Mouse (Mus musculus): ENCODE measurements around the gene 5730455P16Rik.

DNA sequence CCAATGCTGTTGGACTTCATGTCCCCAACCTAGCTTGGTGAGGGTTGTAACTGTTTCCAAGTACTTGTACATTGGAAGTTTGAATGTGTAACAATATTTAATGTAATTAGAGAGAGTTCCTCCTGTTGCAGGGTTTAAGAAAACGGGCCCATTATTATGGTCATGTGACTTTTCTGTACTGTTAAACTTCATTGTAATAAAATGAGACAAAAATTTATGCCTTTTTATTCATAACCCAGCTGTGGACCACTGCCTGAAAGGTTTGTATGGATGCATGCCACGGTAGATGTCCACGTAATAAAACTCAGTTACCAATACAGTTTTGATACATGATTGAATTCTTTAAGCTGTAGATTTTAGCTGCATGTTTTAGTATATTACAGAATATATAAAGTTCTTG lies 18.1 kb upstream of the 5730455P16Rik start:
- TF ChIP-seq CTCF (IDR thresholded peaks at IDR 0.05; ENCODE audit: extremely low read depth, insufficient read depth, low read length) (no peak), POLR2A (IDR thresholded peaks at IDR 0.05; ENCODE audit: extremely low read depth, insufficient read depth, low read length) (no peak)
